Mouse (Mus musculus) forebrain, embryonic 11.5 days (tissue): Measurements from ENCODE around the gene Scube1. TPM values are rescaled to one million over a fixed set of nuclear protein-coding genes. Genes with fewer than 3 reads are reported as not detected.

Source experiments
- ATAC-seq: fragments of 200-750 bp; cut with Nextera tagmentation; replicated peaks from 2 replicates; pipeline ENCODE4 v1.8.0; 2017; ENCODE audit warnings: moderate TSS enrichment; ENCODE audit not compliant: low FRiP score
- DNase-seq: peaks from one replicate; pipeline ENCODE4 v3.0.0-alpha.2; 2017; ENCODE audit warnings: low spot score
- H3K27ac ChIP-seq: fragments of 300-500 bp; sonication (generic); 2 replicates; pipeline ENCODE4 v1.5.1; 2014; ENCODE audit warnings: low read depth, low read length
- H3K27me3 ChIP-seq: fragments of 300-500 bp; sonication (generic); 2 replicates; pipeline ENCODE4 v1.6.1; 2014; ENCODE audit warnings: mild to moderate bottlenecking, low read length, mixed read lengths; ENCODE audit not compliant: control insufficient read depth, insufficient read depth
- H3K36me3 ChIP-seq: fragments of 300-500 bp; sonication (generic); 2 replicates; pipeline ENCODE4 v1.6.1; 2014; ENCODE audit warnings: mild to moderate bottlenecking, low read length, moderate library complexity, mixed read lengths; ENCODE audit not compliant: control insufficient read depth, insufficient read depth
- H3K4me1 ChIP-seq: fragments of 300-500 bp; sonication (generic); replicated peaks from 2 replicates; pipeline ENCODE4 v1.6.1; 2014; ENCODE audit warnings: low read length, mixed read lengths; ENCODE audit not compliant: control insufficient read depth, insufficient read depth
- H3K4me2 ChIP-seq: fragments of 300-500 bp; sonication (generic); 2 replicates; pipeline ENCODE4 v1.6.1; 2014; ENCODE audit warnings: low read depth, mild to moderate bottlenecking, low read length, moderate library complexity, mixed read lengths; ENCODE audit not compliant: severe bottlenecking
- H3K4me3 ChIP-seq: fragments of 300-500 bp; sonication (generic); 2 replicates; pipeline ENCODE4 v1.5.1; 2014; ENCODE audit warnings: low read depth, low read length
- H3K9ac ChIP-seq: fragments of 300-500 bp; sonication (generic); 2 replicates; pipeline ENCODE4 v1.6.1; 2014; ENCODE audit warnings: low read length
- H3K9me3 ChIP-seq: fragments of 300-500 bp; sonication (generic); 2 replicates; pipeline ENCODE4 v1.6.1; 2016; ENCODE audit warnings: low read length, mixed read lengths; ENCODE audit not compliant: control insufficient read depth
- WGBS: fragments of 180-500 bp; shearing (Covaris S2); extraction: QIAGEN DNeasy Blood & Tissue Kit; methylation state at CpG from one replicate; pipeline ENCODE4 v1.1.7; 2014; 5-methylcytosine and 5-hydroxymethylcytosine counted together
- polyA plus RNA-seq: library from polyadenylated mRNA; unstranded; fragments of >200 nt; fragmentation: Nextera tagmentation; extraction: Ambion mirVana; gene quantifications from 2 replicates; pipeline ENCODE4 v1.2.1, GENCODE M21; 2014

Scube1 gene
- polyA plus RNA-seq, 1 experiment from 2014 or later: 38.0 TPM

GRCm38 (mm10) chr15:83638196-83638899 is 86.5 kb downstream of the Scube1 start:
- H3K36me3 ChIP-seq: no peaks in the 10 kb centered on the region; the same call in 1 of the 2 replicates
- no peak overlapping the region for H3K4me2 ChIP-seq
- no peak overlapping the region for H3K9ac ChIP-seq
- ATAC-seq: no peak
- H3K27ac ChIP-seq: no peak overlapping the region
- H3K4me3 ChIP-seq: no peak overlapping the region
- H3K4me1 ChIP-seq: no peaks in the 10 kb centered on the region
- H3K27me3 ChIP-seq: no peaks in the 10 kb centered on the region
- DNase-seq: no peak
- H3K9me3 ChIP-seq: no peaks in the 10 kb centered on the region
- 86% methylated on average over 20 of the region's 20 CpGs for WGBS

GRCm38 (mm10) chr15:83636759-83637158 is 88.1 kb downstream of the Scube1 start:
- no peaks in the 10 kb centered on the region for H3K4me1 ChIP-seq
- peaks cover 6% of the 10 kb centered on the region; the same call in 1 of the 2 replicates for H3K36me3 ChIP-seq
- no peak for ATAC-seq
- H3K4me3 ChIP-seq: no peak overlapping the region
- 82% methylated on average over 6 of the region's 6 CpGs for WGBS
- no peaks in the 10 kb centered on the region for H3K9me3 ChIP-seq
- no peak for DNase-seq
- H3K27me3 ChIP-seq: no peaks in the 10 kb centered on the region
- no peak overlapping the region for H3K4me2 ChIP-seq
- no peak overlapping the region for H3K9ac ChIP-seq
- H3K27ac ChIP-seq: no peak overlapping the region

GRCm38 (mm10) chr15:83635251-83635650 is 89.6 kb downstream of the Scube1 start:
- no peaks in the 10 kb centered on the region; the same call in 1 of the 2 replicates for H3K9me3 ChIP-seq
- H3K4me3 ChIP-seq: no peak overlapping the region
- no peak overlapping the region for H3K9ac ChIP-seq
- H3K4me1 ChIP-seq: no peaks in the 10 kb centered on the region
- no peak overlapping the region for H3K27ac ChIP-seq
- DNase-seq: no peak
- peaks cover 9% of the 10 kb centered on the region; the same call in 1 of the 2 replicates for H3K36me3 ChIP-seq
- no peak for ATAC-seq
- no peak overlapping the region for H3K4me2 ChIP-seq
- 67% methylated on average over 3 of the region's 3 CpGs for WGBS
- H3K27me3 ChIP-seq: no peaks in the 10 kb centered on the region

GRCm38 (mm10) chr15:83634076-83634475 is 90.7 kb downstream of the Scube1 start:
- whole genome bisulfite sequencing: 29% methylated on average over 1 of the region's 1 CpGs
- Histone ChIP-seq H3K4me2 (no peak overlapping the region), H3K27me3 (no peaks in the 10 kb centered on the region), H3K4me1 (no peaks in the 10 kb centered on the region), H3K9me3 (no peaks in the 10 kb centered on the region; the same call in 1 of the 2 replicates), H3K9ac (no peak overlapping the region), H3K36me3 (peaks cover 14% of the 10 kb centered on the region; the same call in 1 of the 2 replicates), H3K27ac (no peak overlapping the region), H3K4me3 (no peak overlapping the region)
- ATAC-seq (no peak), DNase-seq (no peak)

GRCm38 (mm10) chr15:83631071-83631470 is 93.8 kb downstream of the Scube1 start:
- Histone ChIP-seq H3K27ac (no peak overlapping the region), H3K4me2 (no peak overlapping the region), H3K4me1 (no peaks in the 10 kb centered on the region), H3K9ac (no peak overlapping the region), H3K4me3 (no peak overlapping the region), H3K27me3 (no peaks in the 10 kb centered on the region), H3K36me3 (peaks cover 14% of the 10 kb centered on the region; the same call in 1 of the 2 replicates), H3K9me3 (no peaks in the 10 kb centered on the region; the same call in 1 of the 2 replicates)
- WGBS: 82% methylated on average over 7 of the region's 7 CpGs
- ATAC-seq: no peak
- DNase-seq: no peak

GRCm38 (mm10) chr15:83629716-83630115 is 95.1 kb downstream of the Scube1 start:
- Histone ChIP-seq H3K36me3 (peaks cover 14% of the 10 kb centered on the region; the same call in 1 of the 2 replicates), H3K27ac (no peak overlapping the region), H3K27me3 (no peaks in the 10 kb centered on the region), H3K4me3 (no peak overlapping the region), H3K4me2 (no peak overlapping the region), H3K9me3 (no peaks in the 10 kb centered on the region; the same call in 1 of the 2 replicates), H3K9ac (no peak overlapping the region), H3K4me1 (no peaks in the 10 kb centered on the region)
- 73% methylated on average over 3 of the region's 3 CpGs for WGBS
- DNase-seq: no peak
- no peak for ATAC-seq

- Histone ChIP-seq H3K27me3 (no peaks in the 10 kb centered on the region), H3K4me1 (no peaks in the 10 kb centered on the region), H3K9ac (no peak overlapping the region), H3K36me3 (peaks cover 8% of the 10 kb centered on the region; the same call in 1 of the 2 replicates), H3K27ac (no peak overlapping the region), H3K4me3 (no peak overlapping the region), H3K4me2 (no peak overlapping the region), H3K9me3 (no peaks in the 10 kb centered on the region; the same call in 1 of the 2 replicates)
- DNase-seq (no peak), ATAC-seq (no peak)
- 89% methylated on average over 2 of the region's 2 CpGs for WGBS
Measured at GRCm38 (mm10) chr15:83626142-83626645, 98.6 kb downstream of the Scube1 start.

GRCm38 (mm10) chr15:83615245-83615644 is 109.6 kb downstream of the Scube1 start:
- no peaks in the 10 kb centered on the region for H3K9me3 ChIP-seq
- WGBS: 92% methylated on average over 3 of the region's 3 CpGs
- DNase-seq: no peak
- H3K4me3 ChIP-seq: no peak overlapping the region
- ATAC-seq: no peak
- no peaks in the 10 kb centered on the region for H3K4me1 ChIP-seq
- no peak overlapping the region for H3K4me2 ChIP-seq
- H3K27me3 ChIP-seq: no peaks in the 10 kb centered on the region
- H3K36me3 ChIP-seq: peaks cover 4% of the 10 kb centered on the region; the same call in 1 of the 2 replicates
- H3K27ac ChIP-seq: no peak overlapping the region
- H3K9ac ChIP-seq: no peak overlapping the region
